Mouse (Mus musculus): Measurements from ENCODE around the gene Rnf26.

Gene Rnf26

GRCm38 (mm10) chr9:44113105-44113789 is at the start of gene Rnf26, which contains the start of gene Gm49380:
Rnf26 (minus strand) TSS chr9:44113517.
Gm49380 (minus strand) TSS chr9:44113500.
- DNase-seq (ENCODE audit: low spot score in 2 of 2), result peak; percentile 94 to 96

- no peak for DNase-seq (ENCODE audit: low spot score in 2 of 2)
These were observed 46.6 kb upstream of the Rnf26 start for GRCm38 (mm10) chr9:44159886-44160285.

- DNase-seq (ENCODE audit: low spot score in 2 of 2), result no peak
These were observed 34.0 kb upstream of the Rnf26 start for GRCm38 (mm10) chr9:44147290-44147689.

- no peak for DNase-seq (ENCODE audit: low spot score in 2 of 2)
These were observed 31.4 kb upstream of the Rnf26 start for GRCm38 (mm10) chr9:44144718-44145060.

GRCm38 (mm10) chr9:44144023-44144717 is 30.9 kb upstream of the Rnf26 start:
- no peak for DNase-seq (ENCODE audit: low spot score in 2 of 2)

GRCm38 (mm10) chr9:44143421-44143820 is 30.1 kb upstream of the Rnf26 start:
- no peak for DNase-seq (ENCODE audit: low spot score in 2 of 2)

- no peak for DNase-seq (ENCODE audit: low spot score in 2 of 2)
These were observed 28.6 kb upstream of the Rnf26 start for GRCm38 (mm10) chr9:44141951-44142350.

GRCm38 (mm10) chr9:44137846-44138245 is 24.5 kb upstream of the Rnf26 start:
- DNase-seq (ENCODE audit: low spot score in 2 of 2), result no peak

- no peak for DNase-seq (ENCODE audit: low spot score in 2 of 2)
These were observed 22.6 kb upstream of the Rnf26 start for GRCm38 (mm10) chr9:44135731-44136411.

- DNase-seq (ENCODE audit: low spot score in 2 of 2), result peak in 1 of 2 experiments; percentile 67
These were observed 21.8 kb upstream of the Rnf26 start for GRCm38 (mm10) chr9:44134851-44135730.

GRCm38 (mm10) chr9:44134101-44134850 is 21.0 kb upstream of the Rnf26 start, which contains the start of gene Mcam:
Mcam (plus strand) TSS chr9:44134469.
- DNase-seq (ENCODE audit: low spot score in 2 of 2), result peak in 1 of 2 experiments; percentile 53

- DNase-seq (ENCODE audit: low spot score in 2 of 2), result no peak
These were observed 20.0 kb upstream of the Rnf26 start for GRCm38 (mm10) chr9:44133287-44133686.

- no peak for DNase-seq (ENCODE audit: low spot score in 2 of 2)
These were observed 18.9 kb upstream of the Rnf26 start for GRCm38 (mm10) chr9:44132200-44132599.

- DNase-seq (ENCODE audit: low spot score in 2 of 2), result no peak
These were observed 17.9 kb upstream of the Rnf26 start for GRCm38 (mm10) chr9:44131276-44131590.

- DNase-seq (ENCODE audit: low spot score in 2 of 2), result no peak
These were observed 17.4 kb upstream of the Rnf26 start for GRCm38 (mm10) chr9:44130581-44131275.

GRCm38 (mm10) chr9:44130034-44130433 is 16.7 kb upstream of the Rnf26 start:
- peak in 1 of 2 experiments; percentile 70 for DNase-seq (ENCODE audit: low spot score in 2 of 2)

- no peak for DNase-seq (ENCODE audit: low spot score in 2 of 2)
These were observed 16.3 kb upstream of the Rnf26 start for GRCm38 (mm10) chr9:44129633-44130032.

- DNase-seq (ENCODE audit: low spot score in 2 of 2), result no peak
These were observed 14.1 kb upstream of the Rnf26 start for GRCm38 (mm10) chr9:44127351-44127801.

- no peak for DNase-seq (ENCODE audit: low spot score in 2 of 2)
These were observed 13.4 kb upstream of the Rnf26 start for GRCm38 (mm10) chr9:44126746-44127145.
